Mouse (Mus musculus) MEL (cell line): ENCODE measurements around the gene Akr1b8.

Experiments
- CHD1 ChIP-seq: IDR thresholded peaks from 2 replicates; pipeline ENCODE4 v1.6.1; 2012; ENCODE audit warnings: low read depth, mild to moderate bottlenecking, inconsistent platforms, low read length, improper control_type of control experiment
- CTCF ChIP-seq, 3 experiments: IDR thresholded peaks in 2 of 3; conservative IDR thresholded peaks in 1 of 3; 2 replicates each; pipeline ENCODE4 v1.5.1; 2011 to 2012; ENCODE audit warnings: low read length in 3 of 3, low read depth in 2 of 3, mild to moderate bottlenecking in 2 of 3, improper control_type of control experiment in 1 of 3, inconsistent platforms in 1 of 3, mixed read lengths in 1 of 3, moderate library complexity in 1 of 3; ENCODE audit not compliant: control insufficient read depth in 1 of 3, insufficient read depth in 1 of 3, poor library complexity in 1 of 3, severe bottlenecking in 1 of 3
- EP300 ChIP-seq, 2 experiments: IDR thresholded peaks; 2 replicates each; pipeline ENCODE4 v1.6.1; 2011; ENCODE audit warnings: improper control_type of control experiment in 2 of 2, low read length in 2 of 2, low read depth in 1 of 2, mild to moderate bottlenecking in 1 of 2
- GATA1 ChIP-seq: IDR thresholded peaks from 2 replicates; pipeline ENCODE4 v1.6.1; 2011; ENCODE audit warnings: low read depth, low read length, improper control_type of control experiment
- HCFC1 ChIP-seq: IDR thresholded peaks from 2 replicates; pipeline ENCODE4 v1.6.1; 2012; ENCODE audit warnings: low read depth, mild to moderate bottlenecking, inconsistent platforms, low read length, improper control_type of control experiment, moderate library complexity
- KAT2A ChIP-seq: conservative IDR thresholded peaks from 2 replicates; pipeline ENCODE4 v1.6.1; 2012; ENCODE audit warnings: low read depth, low read length, improper control_type of control experiment, inconsistent platforms
- MAX ChIP-seq: IDR thresholded peaks from 2 replicates; pipeline ENCODE4 v1.6.1; 2011; ENCODE audit warnings: low read length, improper control_type of control experiment
- MYB ChIP-seq: IDR thresholded peaks from 2 replicates; pipeline ENCODE4 v1.6.1; 2011; ENCODE audit warnings: mild to moderate bottlenecking, low read depth, low read length, improper control_type of control experiment
- NRF1 ChIP-seq: IDR thresholded peaks from 2 replicates; pipeline ENCODE4 v1.6.1; 2014; ENCODE audit warnings: low read depth, mild to moderate bottlenecking, inconsistent platforms, low read length, improper control_type of control experiment, moderate library complexity; ENCODE audit not compliant: poor library complexity, insufficient read depth, severe bottlenecking
- POLR2A ChIP-seq, 2 experiments: IDR thresholded peaks; 2 replicates each; pipeline ENCODE4 v1.6.1; 2011 to 2012; ENCODE audit warnings: low read length in 2 of 2, mild to moderate bottlenecking in 2 of 2, control low read depth in 1 of 2, improper control_type of control experiment in 1 of 2, low read depth in 1 of 2, moderate library complexity in 1 of 2; ENCODE audit not compliant: control insufficient read depth in 1 of 2, insufficient read depth in 1 of 2, poor library complexity in 1 of 2
- RAD21 ChIP-seq: IDR thresholded peaks from 2 replicates; pipeline ENCODE4 v1.6.1; 2011; ENCODE audit warnings: mild to moderate bottlenecking, low read depth, low read length, improper control_type of control experiment
- USF1 ChIP-seq: IDR thresholded peaks from 2 replicates; pipeline ENCODE4 v1.6.1; 2014; ENCODE audit warnings: low read depth, mild to moderate bottlenecking, inconsistent platforms, low read length, improper control_type of control experiment, moderate library complexity

- TF ChIP-seq CTCF (IDR thresholded peaks at IDR 0.05 in 2 of 3, conservative IDR thresholded peaks at IDR 0.05 in 1 of 3; ENCODE audit: control insufficient read depth in 1 of 3, insufficient read depth in 1 of 3, low read depth in 2 of 3, low read length in 3 of 3, poor library complexity in 1 of 3, severe bottlenecking in 1 of 3) (no peak), CHD1 (no peak), POLR2A (IDR thresholded peaks at IDR 0.05; ENCODE audit: control insufficient read depth in 1 of 2, insufficient read depth in 1 of 2, low read depth in 1 of 2, low read length in 2 of 2, poor library complexity in 1 of 2) (no peak), EP300 (IDR thresholded peaks at IDR 0.05; ENCODE audit: low read depth in 1 of 2, low read length in 2 of 2) (no peak), NRF1 (no peak), KAT2A (no peak), GATA1 (no peak), USF1 (no peak), RAD21 (no peak), MAX (no peak), MYB (no peak), HCFC1 (no peak)
Observed at GRCm38 (mm10) chr6:34412023-34412422, 58.1 kb downstream of the Akr1b8 start, which contains the start of gene Akr1b7.
